Mouse (Mus musculus) neural tube, embryonic 11.5 days (tissue): ENCODE data around the gene Abraxas2. TPM values are rescaled to one million over a fixed set of nuclear protein-coding genes. Genes with fewer than 3 reads are reported as not detected.

Source experiments
- ATAC-seq: fragments of 200-750 bp; cut with Nextera tagmentation; 2 replicates; pipeline ENCODE4 v1.8.0; 2017; ENCODE audit warnings: moderate number of reproducible peaks, mild to moderate bottlenecking, moderate TSS enrichment, moderate library complexity; ENCODE audit not compliant: insufficient read depth, low FRiP score, low TSS enrichment
- DNase-seq: peaks from one replicate; pipeline ENCODE4 v3.0.0-alpha.2; 2015; ENCODE audit warnings: low spot score
- H3K27ac ChIP-seq: fragments of 300-500 bp; sonication (generic); 2 replicates; pipeline ENCODE4 v1.5.1; 2014; ENCODE audit warnings: low read depth, mild to moderate bottlenecking, low read length
- H3K27me3 ChIP-seq: fragments of 300-500 bp; sonication (generic); 2 replicates; pipeline ENCODE4 v1.6.1; 2014; ENCODE audit warnings: mild to moderate bottlenecking, low read length, mixed read lengths; ENCODE audit not compliant: control insufficient read depth, insufficient read depth
- H3K36me3 ChIP-seq: fragments of 300-500 bp; sonication (generic); 2 replicates; pipeline ENCODE4 v1.6.1; 2014; ENCODE audit warnings: mild to moderate bottlenecking, low read length, moderate library complexity, mixed read lengths; ENCODE audit not compliant: control insufficient read depth, insufficient read depth
- H3K4me1 ChIP-seq: fragments of 300-500 bp; sonication (generic); 2 replicates; pipeline ENCODE4 v1.6.1; 2014; ENCODE audit warnings: low read length, mixed read lengths; ENCODE audit not compliant: control insufficient read depth, insufficient read depth
- H3K4me2 ChIP-seq: fragments of 300-500 bp; sonication (generic); 2 replicates; pipeline ENCODE4 v1.6.1; 2014; ENCODE audit warnings: low read depth, mild to moderate bottlenecking, moderate library complexity
- H3K4me3 ChIP-seq: fragments of 300-500 bp; sonication (generic); 2 replicates; pipeline ENCODE4 v1.5.1; 2014; ENCODE audit warnings: low read depth, low read length
- H3K9ac ChIP-seq: fragments of 300-500 bp; sonication (generic); 2 replicates; pipeline ENCODE4 v1.6.1; 2014; ENCODE audit warnings: mild to moderate bottlenecking, low read length
- H3K9me3 ChIP-seq: fragments of 300-500 bp; sonication (generic); 2 replicates; pipeline ENCODE4 v1.6.1; 2016; ENCODE audit warnings: low read length; ENCODE audit not compliant: control insufficient read depth
- WGBS: fragments of 180-500 bp; shearing (Covaris S2); extraction: QIAGEN DNeasy Blood & Tissue Kit; methylation state at CpG from one replicate; pipeline ENCODE4 v1.1.7; 2014; 5-methylcytosine and 5-hydroxymethylcytosine counted together
- polyA plus RNA-seq: library from polyadenylated mRNA; unstranded; fragments of >200 nt; fragmentation: Nextera tagmentation; extraction: Ambion mirVana; gene quantifications from 2 replicates; pipeline ENCODE4 v1.2.1, GENCODE M21; 2014

The Abraxas2 gene
- polyA plus RNA-seq, 1 experiment from 2014 or later, result 38.0 TPM

DNA sequence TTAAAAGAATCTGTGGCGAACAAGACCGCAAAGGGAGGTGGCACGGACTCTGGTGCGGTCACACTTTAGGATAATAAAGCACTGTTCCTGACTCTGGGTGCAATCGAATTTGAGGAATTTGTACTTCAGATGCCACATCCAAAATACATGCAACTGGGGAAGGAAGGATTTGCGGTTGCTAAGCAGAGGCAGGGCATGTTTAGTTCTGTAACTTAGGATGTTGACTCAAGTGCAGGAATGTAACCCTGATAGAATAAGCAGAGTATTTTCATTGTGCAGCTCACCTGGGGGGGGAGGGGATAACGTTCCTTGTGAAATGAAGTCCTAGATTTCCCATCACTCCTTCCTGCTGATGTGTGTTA lies 45.0 kb upstream of the Abraxas2 start:
- peak overlapping the region; percentile 61 for H3K4me3 ChIP-seq
- WGBS, result 4% methylated on average over 7 of the region's 7 CpGs
- H3K4me1 ChIP-seq, result peaks cover 30% of the 10 kb centered on the region
- H3K36me3 ChIP-seq, result no peaks in the 10 kb centered on the region
- H3K27me3 ChIP-seq, result no peaks in the 10 kb centered on the region
- H3K9me3 ChIP-seq, result no peaks in the 10 kb centered on the region
- H3K9ac ChIP-seq, result peak overlapping the region; percentile 74
- DNase-seq (no peak), ATAC-seq (no peak)
- H3K4me2 ChIP-seq, result peak overlapping the region; percentile 87
- peak overlapping the region; percentile 91; the same call in 1 of the 2 replicates for H3K27ac ChIP-seq

- WGBS, result 54% methylated on average over 5 of the region's 5 CpGs
- Histone ChIP-seq H3K27ac (no peak overlapping the region), H3K9me3 (no peaks in the 10 kb centered on the region), H3K9ac (no peak overlapping the region), H3K4me2 (no peak overlapping the region), H3K4me3 (no peak overlapping the region), H3K36me3 (no peaks in the 10 kb centered on the region), H3K27me3 (no peaks in the 10 kb centered on the region), H3K4me1 (peaks cover 20% of the 10 kb centered on the region)
- DNase-seq (no peak), ATAC-seq (no peak)
Measured at GRCm38 (mm10) chr7:132815081-132815480, 43.9 kb upstream of the Abraxas2 start.

DNA sequence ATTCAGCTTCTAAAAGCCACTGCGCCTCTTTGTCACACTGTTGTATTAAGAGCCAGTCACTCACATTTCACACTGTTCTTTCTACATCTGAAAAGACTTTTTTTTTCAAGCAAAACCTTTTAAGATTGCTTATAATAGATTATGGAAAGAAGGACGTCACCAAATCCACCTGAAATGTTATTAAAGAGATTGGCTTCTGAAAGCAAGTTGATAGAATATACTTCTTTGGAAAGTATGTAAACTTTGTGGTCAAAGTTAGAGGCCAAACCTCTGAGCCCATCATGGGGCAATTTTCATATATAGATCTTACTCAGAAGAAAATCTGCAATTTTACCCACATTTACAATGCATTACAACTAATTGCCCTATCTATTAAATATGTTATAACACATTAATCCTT lies 42.5 kb upstream of the Abraxas2 start:
- Histone ChIP-seq H3K27me3 (no peaks in the 10 kb centered on the region), H3K4me3 (no peak overlapping the region), H3K27ac (no peak overlapping the region), H3K9ac (no peak overlapping the region), H3K9me3 (no peaks in the 10 kb centered on the region), H3K4me1 (peaks cover 12% of the 10 kb centered on the region), H3K36me3 (no peaks in the 10 kb centered on the region), H3K4me2 (no peak overlapping the region)
- DNase-seq (no peak), ATAC-seq (no peak)
- 61% methylated on average over 2 of the region's 2 CpGs for WGBS

GRCm38 (mm10) chr7:132817056-132817455 lies 42.0 kb upstream of the Abraxas2 start:
- Histone ChIP-seq H3K4me1 (peaks cover 8% of the 10 kb centered on the region; the same call in 1 of the 2 replicates), H3K27me3 (no peaks in the 10 kb centered on the region), H3K27ac (no peak overlapping the region), H3K4me3 (no peak overlapping the region), H3K9ac (no peak overlapping the region), H3K9me3 (no peaks in the 10 kb centered on the region), H3K36me3 (no peaks in the 10 kb centered on the region), H3K4me2 (no peak overlapping the region)
- no peak for ATAC-seq
- no peak for DNase-seq
- WGBS, result 84% methylated on average over 6 of the region's 6 CpGs

GRCm38 (mm10) chr7:132820692-132821091 lies 38.3 kb upstream of the Abraxas2 start:
- Histone ChIP-seq H3K4me2 (no peak overlapping the region), H3K4me1 (no peaks in the 10 kb centered on the region), H3K4me3 (no peak overlapping the region), H3K27me3 (no peaks in the 10 kb centered on the region), H3K27ac (no peak overlapping the region), H3K9ac (no peak overlapping the region), H3K36me3 (no peaks in the 10 kb centered on the region), H3K9me3 (no peaks in the 10 kb centered on the region)
- 84% methylated on average over 3 of the region's 3 CpGs for WGBS
- DNase-seq (no peak), ATAC-seq (no peak)

GRCm38 (mm10) chr7:132823832-132824231 lies 35.2 kb upstream of the Abraxas2 start:
- H3K4me1 ChIP-seq, result no peaks in the 10 kb centered on the region
- H3K4me2 ChIP-seq, result no peak overlapping the region
- no peak overlapping the region for H3K27ac ChIP-seq
- H3K9me3 ChIP-seq, result no peaks in the 10 kb centered on the region
- H3K9ac ChIP-seq, result no peak overlapping the region
- ATAC-seq (no peak), DNase-seq (no peak)
- no peaks in the 10 kb centered on the region for H3K36me3 ChIP-seq
- no peaks in the 10 kb centered on the region for H3K27me3 ChIP-seq
- H3K4me3 ChIP-seq, result no peak overlapping the region

DNA sequence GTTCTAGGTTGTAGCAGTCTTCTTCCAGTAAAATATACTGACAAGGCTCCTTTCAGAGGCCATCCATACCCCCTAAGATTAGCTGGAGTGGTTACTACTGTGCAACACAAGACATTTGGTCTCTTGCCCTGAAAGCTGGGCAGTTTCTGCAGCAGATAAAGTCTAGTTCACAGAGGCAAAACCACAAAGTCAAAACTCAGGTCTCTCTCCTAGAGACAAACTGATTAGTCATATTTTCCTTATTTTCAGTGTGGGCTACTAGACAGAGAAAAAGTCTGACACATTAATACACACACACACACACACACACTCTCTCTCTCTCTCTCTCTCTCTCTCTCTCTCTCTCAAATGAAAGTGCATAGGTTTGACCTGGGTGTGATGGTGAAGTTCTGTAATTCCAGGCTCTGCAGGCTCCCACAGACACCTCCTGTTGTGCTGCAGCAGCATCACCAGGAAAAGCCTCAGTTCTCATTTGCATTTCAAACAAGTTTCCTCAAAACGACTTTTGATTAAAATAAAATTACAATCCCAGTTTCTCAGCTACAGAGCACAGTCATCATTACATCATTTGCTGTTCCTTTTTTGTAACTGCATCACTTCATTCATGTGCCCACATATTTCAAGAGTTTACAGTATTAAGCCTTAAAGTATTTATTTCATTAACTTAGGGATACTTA lies 34.5 kb upstream of the Abraxas2 start:
- no peak overlapping the region for H3K9ac ChIP-seq
- H3K36me3 ChIP-seq, result no peaks in the 10 kb centered on the region
- H3K4me1 ChIP-seq, result no peaks in the 10 kb centered on the region
- no peaks in the 10 kb centered on the region for H3K27me3 ChIP-seq
- no peak overlapping the region for H3K4me2 ChIP-seq
- no peaks in the 10 kb centered on the region for H3K9me3 ChIP-seq
- H3K27ac ChIP-seq, result no peak overlapping the region
- DNase-seq, result no peak
- WGBS, result 17% methylated on average over 1 of the region's 1 CpGs
- ATAC-seq, result no peak
- no peak overlapping the region for H3K4me3 ChIP-seq

DNA sequence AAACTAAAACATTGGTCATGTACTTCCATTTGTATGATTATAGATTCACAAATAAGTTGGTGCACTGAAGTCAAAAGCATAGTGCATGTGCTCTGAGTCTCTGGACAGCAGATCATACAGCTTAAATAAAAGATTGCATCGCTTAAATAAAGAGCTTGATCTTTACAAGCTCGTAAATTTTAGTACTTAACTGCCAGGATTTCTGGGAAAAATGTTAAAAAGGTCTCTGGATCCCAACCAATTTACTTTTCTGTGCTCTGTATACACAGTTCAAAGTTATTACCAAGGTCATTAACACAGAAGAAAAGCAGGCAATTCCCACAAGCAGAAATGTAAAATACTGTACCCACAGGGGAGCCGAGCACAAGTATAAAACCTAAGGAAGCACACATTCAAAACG lies 28.1 kb upstream of the Abraxas2 start:
- no peak overlapping the region for H3K4me3 ChIP-seq

GRCm38 (mm10) chr7:132841287-132841686 lies 17.7 kb upstream of the Abraxas2 start:
- Histone ChIP-seq H3K4me3 (no peak overlapping the region), H3K27ac (no peak overlapping the region), H3K4me1 (no peaks in the 10 kb centered on the region), H3K36me3 (no peaks in the 10 kb centered on the region), H3K27me3 (no peaks in the 10 kb centered on the region), H3K4me2 (no peak overlapping the region), H3K9me3 (no peaks in the 10 kb centered on the region), H3K9ac (no peak overlapping the region)
- ATAC-seq, result no peak
- WGBS, result 74% methylated on average over 5 of the region's 5 CpGs
- DNase-seq, result no peak

More for the DNA sequence above, 28.1 kb upstream of the Abraxas2 start:
- Histone ChIP-seq H3K9me3 (no peaks in the 10 kb centered on the region), H3K27me3 (no peaks in the 10 kb centered on the region), H3K4me2 (no peak overlapping the region), H3K36me3 (peaks cover 3% of the 10 kb centered on the region; the same call in 1 of the 2 replicates), H3K4me1 (no peaks in the 10 kb centered on the region), H3K27ac (no peak overlapping the region), H3K9ac (no peak overlapping the region)
- DNase-seq, result no peak
- WGBS, result 87% methylated on average over 4 of the region's 4 CpGs
- ATAC-seq, result no peak
